8 mouse cellular contexts compared by ENCODE assay signal in genomic region chr11:119053738-119054350, GRCm38 (mm10). TPM values are rescaled to one million over a fixed set of nuclear protein-coding genes. Genes with fewer than 3 reads are reported as not detected.
DNase-seq lines count a peak whose midpoint lies in the region; ATAC-seq and TF ChIP-seq lines count a peak whose summit lies in the region.

No protein-coding gene starts in this region.

- H3K9me3 ChIP-seq in kidney, embryonic 16.5 days (ENCODE audit: low read length), result no peaks in the 10 kb centered on the region
- no peaks in the 10 kb centered on the region for H3K9me3 ChIP-seq in hindbrain, embryonic 15.5 days

- H3K27me3 ChIP-seq in kidney, embryonic 16.5 days (ENCODE audit: insufficient read depth, low read length), result peaks cover 88% of the 10 kb centered on the region
- peaks cover 2% of the 10 kb centered on the region for H3K27me3 ChIP-seq in kidney, adult 2 months (replicated peaks; ENCODE audit: control insufficient read depth, insufficient read depth, low read length)
- H3K27me3 ChIP-seq in C2C12 (ENCODE audit: control insufficient read depth, insufficient read depth, insufficient read length) (peaks cover 25% of the 10 kb centered on the region), myocyte (ENCODE audit: control insufficient read depth, insufficient read depth, insufficient read length) (peaks cover 16% of the 10 kb centered on the region)
- H3K27me3 ChIP-seq in hindbrain, embryonic 15.5 days, result peaks cover 46% of the 10 kb centered on the region

- no peaks in the 10 kb centered on the region for H3K79me3 ChIP-seq in C2C12 (ENCODE audit: low read depth)

- H3K4me1 ChIP-seq in kidney, embryonic 16.5 days (ENCODE audit: insufficient read depth, low read length), result peaks cover 56% of the 10 kb centered on the region
- 0 out of 2 replicates have a peak, but pooled peaks cover 6% of the 10 kb centered on the region for H3K4me1 ChIP-seq in kidney, adult 2 months (ENCODE audit: control insufficient read depth, insufficient read depth, low read length)
- peaks cover 60% of the 10 kb centered on the region for H3K4me1 ChIP-seq in hindbrain, embryonic 15.5 days (replicated peaks)

- no peak overlapping the region for H3K27ac ChIP-seq in kidney, embryonic 16.5 days (ENCODE audit: low read length)
- H3K27ac ChIP-seq in kidney, adult 2 months (ENCODE audit: insufficient read depth, low read depth, low read length), result no peak overlapping the region
- peak overlapping the region; percentile 90 for H3K27ac ChIP-seq in hindbrain, embryonic 15.5 days (replicated peaks)

- WGBS in kidney, embryonic 16.5 days, result under 1% methylated on average over 21 of the region's 35 CpGs
- 2% methylated on average over 34 of the region's 35 CpGs for WGBS in kidney, adult 2 months
- under 1% methylated on average over 34 of the region's 35 CpGs for WGBS in hindbrain, embryonic 15.5 days

- TF ChIP-seq POLR2A in kidney, adult 2 months (IDR thresholded peaks at IDR 0.05; ENCODE audit: low read depth, low read length), result no peak
- no peak for TF ChIP-seq POLR2A in myocyte (IDR thresholded peaks at IDR 0.05; ENCODE audit: insufficient read length, low read depth)

- no peak for DNase-seq in kidney, adult 2 months
- DNase-seq in brain, adult 2 months (ENCODE audit: low read depth, low spot score), result peak; percentile 38
- no peak for DNase-seq in urinary bladder, postnatal 4 days (ENCODE audit: low spot score in 2 of 2)
- DNase-seq in kidney, adult 18-20 months, result no peak

- H3K79me2 ChIP-seq in C2C12 (ENCODE audit: control insufficient read depth, insufficient read depth) (no peaks in the 10 kb centered on the region), myocyte (ENCODE audit: control insufficient read depth, insufficient read depth) (no peaks in the 10 kb centered on the region)

- peak overlapping the region; percentile 51 for H3ac ChIP-seq in C2C12 (ENCODE audit: control insufficient read depth, insufficient read length, low read depth)
- H3ac ChIP-seq in myocyte (ENCODE audit: control insufficient read depth, insufficient read length), result no peak overlapping the region

- peak overlapping the region; percentile 42 for H3K9ac ChIP-seq in kidney, embryonic 16.5 days (replicated peaks; ENCODE audit: low read length)
- H3K9ac ChIP-seq in hindbrain, embryonic 15.5 days, result peak overlapping the region; percentile 53

- H3K4me2 ChIP-seq in kidney, embryonic 16.5 days (replicated peaks; ENCODE audit: low read depth, low read length), result peak overlapping the region; percentile 71
- H3K4me2 ChIP-seq in hindbrain, embryonic 15.5 days, result peak overlapping the region; percentile 92
- peak overlapping the region; percentile 93 for H3K4me2 ChIP-seq in myocyte (ENCODE audit: low read depth)

- H3K4me3 ChIP-seq in kidney, embryonic 16.5 days (ENCODE audit: low read length), result peak overlapping the region; percentile 43
- H3K4me3 ChIP-seq in kidney, adult 2 months (ENCODE audit: insufficient read depth, low read depth, low read length), result no peak overlapping the region
- H3K4me3 ChIP-seq in C2C12 (ENCODE audit: insufficient read depth, poor library complexity, severe bottlenecking) (peak overlapping the region; percentile 14), myocyte (peak overlapping the region; percentile 15)
- H3K4me3 ChIP-seq in hindbrain, embryonic 15.5 days, result peak overlapping the region; percentile 49

- H3K36me3 ChIP-seq in kidney, embryonic 16.5 days (ENCODE audit: insufficient read depth, low read length), result no peaks in the 10 kb centered on the region
- no peaks in the 10 kb centered on the region for H3K36me3 ChIP-seq in kidney, adult 2 months (ENCODE audit: control insufficient read depth, insufficient read depth, low read length)
- no peaks in the 10 kb centered on the region for H3K36me3 ChIP-seq in C2C12 (ENCODE audit: control insufficient read depth, insufficient read depth)
- no peaks in the 10 kb centered on the region for H3K36me3 ChIP-seq in hindbrain, embryonic 15.5 days
- H3K36me3 ChIP-seq in myocyte (ENCODE audit: control insufficient read depth, insufficient read depth), result no peaks in the 10 kb centered on the region

- TF ChIP-seq CTCF in kidney, adult 2 months (conservative IDR thresholded peaks at IDR 0.05; ENCODE audit: insufficient read depth, insufficient read length, low read depth, low read length), result no peak
- TF ChIP-seq CTCF in C2C12 (IDR thresholded peaks at IDR 0.05; ENCODE audit: control insufficient read depth, insufficient read depth, insufficient read length), result no peak

- no peak for ATAC-seq in kidney, embryonic 16.5 days (ENCODE audit: low FRiP score, low TSS enrichment)
- peak; percentile 59 for ATAC-seq in hindbrain, embryonic 15.5 days (ENCODE audit: low FRiP score, low read depth)

TF ChIP-seq in C2C12, 6 proteins besides CTCF, POLR2A, EP300 and RAD21:
- TF ChIP-seq MAX (IDR thresholded peaks at IDR 0.05), result no peak
- TF ChIP-seq FOSL1 (IDR thresholded peaks at IDR 0.05; ENCODE audit: insufficient read depth, low read length, poor library complexity, severe bottlenecking), result no peak
- no peak for TF ChIP-seq CEBPB (IDR thresholded peaks at IDR 0.05; ENCODE audit: low read depth)
- TF ChIP-seq MYOD1 (IDR thresholded peaks at IDR 0.05; ENCODE audit: control insufficient read depth, insufficient read length, low read depth), result no peak
- no peak for TF ChIP-seq USF1 (IDR thresholded peaks at IDR 0.05; ENCODE audit: low read depth)
- no peak for TF ChIP-seq MYOG (IDR thresholded peaks at IDR 0.05; ENCODE audit: control insufficient read depth, extremely low read depth, insufficient read length)

TF ChIP-seq in myocyte, 11 proteins besides CTCF, POLR2A, EP300 and RAD21:
- TF ChIP-seq MYOG (IDR thresholded peaks at IDR 0.05; ENCODE audit: control insufficient read depth in 1 of 3, insufficient read depth in 1 of 3, insufficient read length in 2 of 3, low read depth in 2 of 3) (no peak), TCF3 (IDR thresholded peaks at IDR 0.05; ENCODE audit: insufficient read length, low read depth) (no peak), TCF12 (IDR thresholded peaks at IDR 0.05; ENCODE audit: insufficient read depth, poor library complexity, severe bottlenecking) (no peak), REST (IDR thresholded peaks at IDR 0.05; ENCODE audit: insufficient read depth, insufficient read length) (no peak), E2F4 (IDR thresholded peaks at IDR 0.05; ENCODE audit: insufficient read depth) (no peak), MYOD1 (IDR thresholded peaks at IDR 0.05; ENCODE audit: control insufficient read depth in 1 of 3, insufficient read length in 2 of 3, low read depth in 2 of 3) (no peak), MAX (IDR thresholded peaks at IDR 0.05; ENCODE audit: low read depth) (no peak), USF1 (IDR thresholded peaks at IDR 0.05; ENCODE audit: low read depth) (no peak), POLR2AphosphoS2 (IDR thresholded peaks at IDR 0.05; ENCODE audit: insufficient read length, low read depth) (no peak), SRF (IDR thresholded peaks at IDR 0.05; ENCODE audit: control insufficient read depth, insufficient read length, low read depth) (no peak), CEBPB (IDR thresholded peaks at IDR 0.05; ENCODE audit: insufficient read depth, poor library complexity, severe bottlenecking) (no peak)

RNA-seq across cellular contexts. Expression of gene Cbx8, which starts 13.1 kb away (rescaled TPM):
- polyA plus RNA-seq in kidney, embryonic 16.5 days (2015; fragmentation: Nextera tagmentation; extraction: Ambion mirVana), result 8.2 and 8.5 TPM in 2 replicates
- polyA plus RNA-seq in kidney, adult 2 months (2012; rRNA removed), result 2.1 and 2.7 TPM in 2 replicates
- 6.4 TPM for polyA plus RNA-seq in C2C12 (2012; fragmentation: generic; extraction: Trizol)
- 8.6 and 10.0 TPM in 2 replicates for polyA plus RNA-seq in hindbrain, embryonic 15.5 days (2015; fragmentation: Nextera tagmentation; extraction: Ambion mirVana)
- 4.9 TPM for polyA plus RNA-seq in myocyte (2012; fragmentation: generic; extraction: Trizol)

RNA-seq across cellular contexts. Expression of gene Cbx2, which starts 31.1 kb away (rescaled TPM):
- polyA plus RNA-seq in kidney, embryonic 16.5 days (2015; fragmentation: Nextera tagmentation; extraction: Ambion mirVana), result 35.5 and 37.3 TPM in 2 replicates
- polyA plus RNA-seq in kidney, adult 2 months (2012; rRNA removed), result 3.5 and 3.9 TPM in 2 replicates
- polyA plus RNA-seq in C2C12 (2012; fragmentation: generic; extraction: Trizol) (14.8 TPM), myocyte (2012; fragmentation: generic; extraction: Trizol) (10.2 TPM)
- polyA plus RNA-seq in hindbrain, embryonic 15.5 days (2015; fragmentation: Nextera tagmentation; extraction: Ambion mirVana), result 15.3 and 17.1 TPM in 2 replicates

RNA-seq across cellular contexts. Expression of gene Cbx4, which starts 32.2 kb away (rescaled TPM):
- polyA plus RNA-seq in kidney, embryonic 16.5 days (2015; fragmentation: Nextera tagmentation; extraction: Ambion mirVana), result 9.9 and 10.9 TPM in 2 replicates
- polyA plus RNA-seq in kidney, adult 2 months (2012; rRNA removed), result 9.3 and 10.6 TPM in 2 replicates
- polyA plus RNA-seq in C2C12 (2012; fragmentation: generic; extraction: Trizol) (12.1 TPM), myocyte (2012; fragmentation: generic; extraction: Trizol) (29.9 TPM)
- 21.9 and 23.2 TPM in 2 replicates for polyA plus RNA-seq in hindbrain, embryonic 15.5 days (2015; fragmentation: Nextera tagmentation; extraction: Ambion mirVana)
